Mouse (Mus musculus) brown adipose tissue, adult 24 weeks (tissue): ENCODE data around the gene Arhgef2. TPM values are rescaled to one million over a fixed set of nuclear protein-coding genes. Genes with fewer than 3 reads are reported as not detected.

ENCODE experiments used
- H3K27ac ChIP-seq: fragments of 200-500 bp; replicated peaks from 2 replicates; pipeline ENCODE4 v1.5.1; 2012; ENCODE audit warnings: low read depth, mild to moderate bottlenecking, low read length
- H3K4me1 ChIP-seq: fragments of 200-500 bp; 2 replicates; pipeline ENCODE4 v1.6.1; 2012; ENCODE audit warnings: low read length, mixed read lengths; ENCODE audit not compliant: control insufficient read depth, insufficient read depth, insufficient read length
- H3K4me3 ChIP-seq: fragments of 200-500 bp; 2 replicates; pipeline ENCODE4 v1.5.1; 2012; ENCODE audit warnings: low read depth, mild to moderate bottlenecking, low read length, moderate library complexity; ENCODE audit not compliant: insufficient read depth
- polyA plus RNA-seq: library from polyadenylated mRNA; stranded (reverse); fragments of >200 nt; gene quantifications from 2 replicates; pipeline ENCODE4 v1.2.4, GENCODE M21; 2012; ENCODE audit not compliant: missing spikeins, insufficient read depth, insufficient read length

The Arhgef2 gene
- polyA plus RNA-seq, 1 experiment: 13.7 TPM

DNA sequence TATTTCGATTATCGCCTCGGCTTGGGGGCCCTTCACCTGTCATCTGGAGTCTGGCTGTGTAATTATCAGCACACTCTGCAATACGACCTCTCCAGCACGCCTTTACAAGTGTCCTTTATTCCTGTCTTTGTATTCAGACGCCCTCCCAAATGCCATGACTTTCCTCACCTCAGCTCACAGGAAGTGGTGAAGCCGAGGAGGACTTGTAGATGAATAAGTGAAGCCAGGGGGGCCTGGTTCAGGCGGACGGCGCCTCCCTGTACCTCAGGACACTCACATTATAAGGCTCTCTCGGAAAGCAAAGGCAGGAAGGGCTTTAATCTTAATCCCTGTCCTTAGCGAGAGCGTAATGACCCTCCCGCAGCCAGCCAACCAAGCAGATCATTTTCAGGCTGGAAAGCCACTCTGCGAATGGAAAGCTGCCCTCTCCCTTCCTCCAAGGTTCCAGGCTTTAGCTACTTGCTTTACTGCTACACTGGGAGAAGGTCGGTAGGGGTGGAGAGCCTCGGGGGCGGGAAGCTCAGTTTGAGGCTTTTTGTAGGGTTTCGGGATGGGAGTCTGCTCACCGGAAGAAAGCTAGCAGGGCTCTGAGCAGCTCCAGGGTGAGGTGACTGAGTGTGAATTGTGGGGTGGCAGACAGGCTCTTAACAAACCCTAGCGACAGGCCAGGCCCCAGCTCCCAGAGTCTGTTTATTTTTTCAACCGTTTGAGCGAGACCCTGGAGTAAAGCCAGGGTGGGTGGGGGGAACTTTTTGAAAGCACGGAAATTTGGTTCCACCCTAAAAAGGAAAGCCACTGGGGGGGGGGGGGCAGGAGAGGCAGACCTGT lies 16.6 kb downstream of the Arhgef2 start:
- Histone ChIP-seq H3K27ac (peak overlapping the region; percentile 98), H3K4me1 (peaks cover 40% of the 10 kb centered on the region), H3K4me3 (peak overlapping the region; percentile 88)

- Histone ChIP-seq H3K4me1 (peaks cover 41% of the 10 kb centered on the region), H3K4me3 (peak overlapping the region; percentile 88), H3K27ac (peak overlapping the region; percentile 88)
Observed at GRCm38 (mm10) chr3:88622941-88623345, 17.2 kb downstream of the Arhgef2 start.

DNA sequence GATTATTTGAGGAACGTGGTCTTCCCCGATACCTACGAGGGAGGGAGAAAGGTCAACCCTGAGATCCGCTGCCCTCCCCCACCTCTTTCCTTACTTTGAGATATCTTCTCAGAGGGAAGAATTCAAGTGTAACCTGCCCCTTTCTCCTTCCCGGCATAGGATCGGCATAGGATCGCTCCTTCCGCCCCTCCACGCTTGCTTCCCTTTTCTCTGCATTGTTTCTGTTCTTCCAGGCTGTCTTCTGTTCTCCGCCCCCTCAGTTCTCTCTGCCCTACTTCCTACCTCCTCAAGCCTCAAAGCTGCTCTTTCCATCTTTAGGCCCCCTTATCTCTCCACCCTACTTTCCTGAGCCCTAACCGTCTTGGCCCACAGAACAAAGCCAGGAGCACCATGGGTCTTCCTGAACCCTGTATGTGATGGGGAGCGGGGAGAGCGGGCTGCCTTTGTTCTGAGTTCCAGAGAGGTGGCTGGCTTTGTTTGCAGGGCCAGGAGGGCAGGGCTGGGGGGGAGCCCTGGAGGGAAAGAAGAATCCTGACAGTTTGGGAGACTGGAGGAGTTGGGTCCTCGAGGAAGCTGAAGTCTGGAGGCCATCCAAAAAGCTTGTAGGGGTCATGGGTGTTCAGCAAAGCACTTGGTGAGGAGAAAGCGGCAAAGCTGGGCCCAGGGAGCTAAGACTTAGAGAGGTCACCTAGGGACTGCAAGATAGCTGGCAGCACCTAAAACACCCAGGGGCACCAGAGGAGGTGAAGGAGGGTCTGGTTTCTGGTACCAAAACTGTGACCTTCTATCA lies 17.8 kb downstream of the Arhgef2 start:
- H3K27ac ChIP-seq: peak overlapping the region; percentile 88
- peaks cover 44% of the 10 kb centered on the region for H3K4me1 ChIP-seq
- peak overlapping the region; percentile 88 for H3K4me3 ChIP-seq

DNA sequence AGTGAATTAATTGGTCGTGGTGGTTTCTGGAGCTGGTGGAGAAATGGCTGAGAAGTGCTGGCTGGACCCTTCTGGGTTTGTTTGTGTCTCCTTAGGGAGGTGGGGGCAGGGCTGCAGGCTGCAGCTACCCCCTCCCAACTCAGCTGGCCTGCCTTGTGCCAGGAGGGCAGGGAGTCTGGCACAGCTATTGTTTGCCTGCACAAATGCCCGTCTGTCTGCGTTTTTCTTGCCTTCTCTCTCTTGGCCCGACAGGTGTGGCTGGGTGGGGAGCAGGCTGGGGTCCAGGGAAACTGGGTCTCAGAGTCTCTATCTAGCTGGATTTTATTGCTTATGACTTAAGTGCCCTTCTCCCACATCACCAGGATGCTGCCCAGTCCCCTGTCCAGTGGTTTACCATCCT lies 18.6 kb downstream of the Arhgef2 start:
- H3K4me1 ChIP-seq: peaks cover 50% of the 10 kb centered on the region
- H3K27ac ChIP-seq: peak overlapping the region; percentile 88

DNA sequence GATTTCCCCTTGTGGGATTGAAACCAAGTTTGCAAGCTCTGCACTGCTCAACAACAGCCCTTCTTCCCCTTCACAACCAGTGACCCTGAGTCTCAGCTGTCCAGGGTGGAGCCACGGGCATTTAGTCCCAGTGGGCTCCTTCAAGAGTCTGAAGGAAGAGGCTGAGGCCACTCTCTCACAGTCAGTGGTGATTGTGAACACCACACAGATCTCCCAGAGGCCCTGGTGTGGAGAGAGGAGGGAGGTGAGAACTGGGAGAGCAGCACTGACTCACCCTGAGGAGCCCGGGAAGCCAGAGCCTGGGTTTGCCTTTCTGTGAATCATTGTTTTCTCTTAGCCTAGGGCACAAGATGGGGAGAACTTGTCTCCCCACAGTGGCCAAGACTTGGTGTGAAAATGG lies 19.2 kb downstream of the Arhgef2 start:
- peak overlapping the region; percentile 88 for H3K4me3 ChIP-seq
- peaks cover 49% of the 10 kb centered on the region for H3K4me1 ChIP-seq
- H3K27ac ChIP-seq: peak overlapping the region; percentile 88

More for the DNA sequence above, 18.6 kb downstream of the Arhgef2 start:
- peak overlapping the region; percentile 88 for H3K4me3 ChIP-seq

- H3K4me1 ChIP-seq: peaks cover 50% of the 10 kb centered on the region
- peak overlapping the region; percentile 18; the same call in 1 of the 2 replicates for H3K27ac ChIP-seq
- no peak overlapping the region for H3K4me3 ChIP-seq
Observed at GRCm38 (mm10) chr3:88625531-88625930, 19.8 kb downstream of the Arhgef2 start.

- Histone ChIP-seq H3K4me1 (peaks cover 50% of the 10 kb centered on the region), H3K4me3 (no peak overlapping the region), H3K27ac (peak overlapping the region; percentile 33)
Observed at GRCm38 (mm10) chr3:88626316-88626715, 20.6 kb downstream of the Arhgef2 start.

- Histone ChIP-seq H3K4me3 (no peak overlapping the region), H3K4me1 (peaks cover 50% of the 10 kb centered on the region), H3K27ac (no peak overlapping the region)
Observed at GRCm38 (mm10) chr3:88627114-88627513, 21.3 kb downstream of the Arhgef2 start.

- Histone ChIP-seq H3K4me3 (no peak overlapping the region), H3K4me1 (peaks cover 50% of the 10 kb centered on the region), H3K27ac (no peak overlapping the region)
Observed at GRCm38 (mm10) chr3:88627535-88627934, 21.8 kb downstream of the Arhgef2 start.

DNA sequence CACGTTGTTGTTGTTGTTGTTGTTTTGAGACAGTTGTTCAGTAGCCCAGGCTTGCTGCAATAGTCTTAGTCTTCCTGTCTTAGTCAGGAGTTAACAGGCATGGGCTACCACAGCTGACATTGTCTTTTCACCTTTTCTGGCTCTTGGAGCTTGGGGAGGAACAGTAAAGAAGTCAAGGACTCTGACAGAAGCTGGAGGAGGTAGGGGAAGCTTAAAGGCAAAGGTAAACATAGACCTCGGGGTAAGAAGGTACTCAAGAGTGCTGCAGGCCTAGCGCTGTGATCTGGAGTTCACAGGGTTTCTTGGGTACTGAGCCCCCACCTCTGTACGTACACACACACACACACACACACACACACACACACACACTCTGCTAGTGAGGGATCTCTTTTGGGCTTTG lies 23.0 kb downstream of the Arhgef2 start:
- H3K4me1 ChIP-seq: peaks cover 47% of the 10 kb centered on the region
- H3K27ac ChIP-seq: peak overlapping the region; percentile 53
- no peak overlapping the region for H3K4me3 ChIP-seq

GRCm38 (mm10) chr3:88629244-88629643 lies 23.5 kb downstream of the Arhgef2 start:
- peak overlapping the region; percentile 53 for H3K27ac ChIP-seq
- peaks cover 43% of the 10 kb centered on the region for H3K4me1 ChIP-seq
- H3K4me3 ChIP-seq: no peak overlapping the region

- H3K4me3 ChIP-seq: no peak overlapping the region
- 0 out of 2 replicates have a peak overlapping the region, but pooled peaks have one; percentile 6 for H3K27ac ChIP-seq
- peaks cover 36% of the 10 kb centered on the region for H3K4me1 ChIP-seq
Observed at GRCm38 (mm10) chr3:88630018-88630417, 24.3 kb downstream of the Arhgef2 start.

DNA sequence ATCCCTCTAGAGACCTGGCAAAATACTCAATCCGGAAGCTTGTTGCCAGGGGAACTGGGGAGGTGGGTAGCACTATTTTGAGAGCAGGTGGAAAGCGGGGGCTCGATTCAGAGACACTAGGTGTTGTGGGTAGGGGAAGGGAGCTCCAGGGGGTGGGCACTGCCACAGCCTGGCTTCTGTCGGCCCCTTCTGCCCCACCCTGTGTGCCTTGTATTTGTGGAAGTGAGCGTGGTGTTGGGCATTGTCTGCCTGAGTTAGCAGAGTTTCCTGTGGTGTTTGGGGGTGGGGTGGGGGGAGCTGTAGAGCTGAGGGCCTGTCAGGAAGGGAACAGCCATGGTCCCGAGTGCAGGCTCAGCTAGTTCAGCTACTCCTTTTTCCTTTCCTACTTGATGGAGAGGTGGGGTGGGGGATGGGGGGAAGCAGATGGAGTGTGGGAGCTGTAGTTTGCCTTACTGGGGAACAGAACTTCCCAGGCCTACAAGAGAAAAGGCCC lies 25.1 kb downstream of the Arhgef2 start:
- Histone ChIP-seq H3K4me1 (peaks cover 29% of the 10 kb centered on the region), H3K4me3 (peak overlapping the region; percentile 5; the same call in 1 of the 2 replicates), H3K27ac (peak overlapping the region; percentile 85)

DNA sequence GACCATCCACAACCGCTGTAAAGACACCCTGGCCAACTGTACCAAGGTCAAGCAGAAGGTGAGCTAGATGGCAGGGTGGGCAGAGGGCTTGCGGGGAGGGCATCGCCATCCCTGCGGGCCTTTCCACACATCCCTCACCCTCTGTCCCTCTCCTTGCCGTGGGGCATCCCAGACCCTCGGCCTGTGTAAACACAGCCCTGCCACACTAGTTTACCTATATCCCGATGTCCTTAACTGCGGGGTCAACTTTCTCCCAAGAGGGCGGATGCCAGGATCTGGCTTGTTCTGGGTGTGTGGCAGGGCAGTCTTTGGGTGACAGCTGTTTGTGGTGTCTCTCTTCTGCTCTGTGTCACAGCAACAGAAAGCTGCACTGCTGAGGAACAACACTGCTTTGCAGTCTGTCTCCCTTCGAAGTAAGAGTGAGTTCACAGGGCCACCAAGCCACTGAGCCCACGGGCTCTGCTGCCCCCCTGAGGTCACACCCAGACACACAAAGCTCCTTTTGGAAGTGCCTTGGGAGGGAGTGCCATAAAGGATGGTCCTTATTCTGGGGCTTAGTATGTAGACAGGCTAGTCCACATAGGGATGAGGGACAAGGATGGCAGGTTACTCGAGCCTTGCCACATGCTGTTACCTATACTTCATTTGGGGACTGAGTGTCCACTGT lies 26.3 kb downstream of the Arhgef2 start:
- Histone ChIP-seq H3K27ac (no peak overlapping the region), H3K4me3 (no peak overlapping the region), H3K4me1 (peaks cover 22% of the 10 kb centered on the region)

DNA sequence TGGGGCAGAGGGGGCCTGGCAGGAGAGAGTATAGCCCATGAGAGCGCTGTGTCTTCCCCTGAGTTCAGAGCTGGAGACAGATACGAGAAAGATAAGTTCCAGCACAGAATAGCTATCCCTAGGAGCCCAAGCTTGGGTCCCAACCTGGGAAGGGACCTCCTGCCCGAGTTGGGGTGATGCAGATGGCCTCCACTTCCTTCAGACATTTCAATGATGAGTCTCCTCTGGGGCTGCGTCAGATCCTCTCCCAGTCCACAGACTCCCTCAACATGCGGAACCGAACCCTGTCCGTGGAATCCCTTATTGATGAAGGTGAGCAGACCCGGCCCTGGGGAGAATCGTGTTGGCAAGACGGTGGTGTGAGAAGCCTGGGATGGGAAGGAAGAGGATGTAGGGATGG lies 27.3 kb downstream of the Arhgef2 start:
- no peak overlapping the region for H3K27ac ChIP-seq
- no peak overlapping the region for H3K4me3 ChIP-seq
- peaks cover 17% of the 10 kb centered on the region for H3K4me1 ChIP-seq
